Mouse (Mus musculus): Measurements from ENCODE around the gene Btbd7.

The Btbd7 gene

DNA sequence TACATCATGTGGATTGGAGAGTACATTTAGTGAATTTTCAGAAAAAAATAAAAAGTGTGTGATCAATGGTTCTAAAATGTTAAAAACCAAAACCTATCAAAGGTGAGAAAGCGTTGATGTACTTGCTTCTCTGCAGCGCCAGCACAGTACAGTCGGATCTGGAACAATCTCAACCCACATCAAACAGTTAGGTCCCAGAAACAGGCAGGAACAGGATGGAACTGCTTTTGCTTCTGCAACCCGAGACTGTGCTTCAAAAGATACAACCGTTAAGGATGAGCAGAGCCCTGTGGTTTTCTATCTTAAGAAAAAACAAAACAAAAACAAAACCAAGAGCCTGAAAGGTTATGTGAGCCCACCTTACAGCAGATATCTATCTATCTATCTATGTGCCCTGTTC is 95.4 kb downstream of the Btbd7 start:
- no peak for DNase-seq (ENCODE audit: low read depth, low spot score)

DNA sequence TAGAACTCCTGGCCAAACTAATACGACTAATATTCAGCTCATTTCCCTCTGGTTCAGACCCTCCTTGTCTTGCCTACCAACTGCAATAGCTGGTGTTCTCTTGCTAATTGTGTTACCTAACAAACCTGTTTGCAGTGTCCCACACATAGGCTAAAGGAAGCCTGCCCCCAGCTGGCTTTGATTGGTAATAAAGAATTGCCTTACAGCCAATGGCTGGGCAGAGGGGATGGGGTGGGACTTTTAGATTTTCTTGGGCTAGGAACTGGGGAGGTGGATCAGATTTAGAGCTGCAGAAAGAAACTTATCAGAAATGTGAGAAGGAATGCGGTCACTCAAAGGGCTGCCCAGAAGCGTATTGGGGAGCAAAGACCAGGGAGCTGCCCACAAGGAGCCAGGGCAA is 98.8 kb downstream of the Btbd7 start:
- no peak for DNase-seq (ENCODE audit: low read depth, low spot score)

DNA sequence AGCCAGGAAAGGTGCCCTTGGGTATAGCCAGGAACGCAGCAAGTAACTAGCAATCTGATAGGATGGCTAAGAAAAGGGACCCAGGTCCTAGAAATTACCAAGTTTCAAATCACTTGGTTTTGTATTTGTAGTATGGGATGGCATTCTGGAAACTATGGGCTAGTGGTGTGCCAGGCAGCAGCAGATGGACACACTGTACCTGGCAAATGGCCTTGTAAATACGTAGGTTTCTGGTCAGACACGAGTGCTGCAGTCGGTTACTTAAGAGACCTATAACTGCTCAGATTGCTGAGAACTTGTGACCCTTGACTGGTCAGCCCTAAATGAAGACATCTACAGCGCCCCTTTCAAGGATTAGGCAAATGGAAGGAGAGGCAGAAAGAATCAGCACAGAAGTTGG is 100.1 kb downstream of the Btbd7 start:
- no peak for DNase-seq (ENCODE audit: low read depth, low spot score)

GRCm38 (mm10) chr12:102776035-102776434 is 102.2 kb downstream of the Btbd7 start:
- no peak for DNase-seq (ENCODE audit: low read depth, low spot score)

- no peak for DNase-seq (ENCODE audit: low read depth, low spot score)
Observed at GRCm38 (mm10) chr12:102772676-102773075, 105.6 kb downstream of the Btbd7 start.

GRCm38 (mm10) chr12:102771601-102772000 is 106.7 kb downstream of the Btbd7 start:
- DNase-seq (ENCODE audit: low read depth, low spot score) = no peak

- no peak for DNase-seq (ENCODE audit: low read depth, low spot score)
Observed at GRCm38 (mm10) chr12:102769000-102769399, 109.3 kb downstream of the Btbd7 start.

GRCm38 (mm10) chr12:102763696-102764095 is 114.6 kb downstream of the Btbd7 start:
- no peak for DNase-seq (ENCODE audit: low read depth, low spot score)

DNA sequence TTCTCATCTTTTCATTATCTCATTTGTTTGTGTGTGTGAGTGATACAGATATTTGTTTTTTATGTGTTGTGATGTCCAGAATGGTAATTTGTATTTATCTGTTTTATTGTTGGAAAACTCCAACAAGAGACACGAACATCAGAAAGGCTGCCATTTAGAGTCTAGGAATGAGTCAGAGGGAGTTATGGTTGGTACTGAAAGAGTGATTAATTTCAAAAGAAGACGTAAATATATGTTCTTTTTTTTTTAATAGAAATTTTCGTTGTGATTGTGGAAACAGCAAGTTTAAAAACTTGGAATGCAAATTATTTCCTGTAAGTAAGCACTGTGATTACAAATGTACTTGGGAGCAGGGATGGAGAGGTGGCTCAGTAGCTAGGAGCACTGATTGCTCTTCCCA is 116.6 kb downstream of the Btbd7 start:
- no peak for DNase-seq (ENCODE audit: low read depth, low spot score)

DNA sequence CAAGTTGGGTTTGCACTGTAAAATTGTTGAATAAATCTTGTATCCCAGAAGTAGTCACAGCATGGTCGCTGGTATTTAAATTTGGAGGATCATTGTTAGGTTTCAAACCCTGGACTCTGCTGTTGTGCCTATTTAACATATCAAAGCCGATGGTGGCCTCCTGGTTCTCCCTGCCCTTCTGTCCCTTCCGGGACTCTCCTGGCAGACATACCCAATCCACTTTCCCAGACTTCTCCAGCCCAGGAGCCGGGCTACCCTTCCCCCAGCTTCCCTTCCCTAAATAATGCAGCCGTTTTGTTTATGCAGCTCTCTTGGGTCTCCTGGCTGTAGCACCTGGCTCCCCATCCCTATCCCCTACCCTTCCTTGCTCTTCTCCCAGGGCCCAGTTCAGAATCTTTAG is 119.3 kb downstream of the Btbd7 start:
- DNase-seq (ENCODE audit: low read depth, low spot score) = no peak

- DNase-seq (ENCODE audit: low read depth, low spot score) = no peak
Observed at GRCm38 (mm10) chr12:102758403-102758756, 119.9 kb downstream of the Btbd7 start, which contains the start of gene Gm20604. Gene Gm20604 (minus strand): TSS chr12:102758672.

DNA sequence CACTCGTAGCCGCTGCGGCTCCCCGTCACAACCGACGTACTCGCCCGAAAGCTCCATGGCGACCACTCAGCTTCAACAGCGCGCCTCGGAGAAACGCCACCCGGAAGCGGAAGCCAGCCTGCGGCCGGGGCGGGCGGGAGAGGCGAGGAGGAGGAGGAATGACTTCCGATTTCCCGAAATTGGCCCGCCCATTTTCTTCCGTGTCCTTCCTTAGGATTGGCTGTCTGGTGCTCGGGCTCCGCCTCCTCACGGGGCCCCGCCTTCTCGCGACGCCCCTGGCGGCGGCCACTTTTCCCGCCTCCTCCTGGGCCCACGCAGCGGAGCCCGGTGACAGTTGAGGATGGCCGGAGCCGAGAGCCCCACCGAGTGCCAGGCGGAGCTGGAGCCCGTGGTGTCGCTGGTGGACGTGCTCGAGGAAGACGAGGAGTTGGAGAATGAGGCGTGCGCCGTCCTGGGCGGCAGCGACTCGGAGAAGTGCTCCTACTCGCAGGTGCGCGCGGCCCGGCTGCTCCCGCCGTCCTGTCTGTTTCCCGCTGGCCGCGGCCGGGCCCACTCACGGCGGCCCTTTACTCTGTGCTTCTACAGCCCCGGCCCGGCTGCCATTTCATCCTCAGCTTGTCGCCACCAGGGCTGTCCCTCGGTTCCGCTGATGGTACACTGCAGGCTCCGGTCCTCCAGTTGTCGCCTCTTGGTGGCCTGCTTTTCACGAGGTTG is 120.4 kb downstream of the Btbd7 start, which contains the start of the genes Gm28051, Gon7 and Ubr7:
Gene Gm28051, minus strand, starts transcription at position 77 of the 714 bp plus-strand sequence.
Gene Gon7, minus strand, starts transcription at position 115 of the 714 bp plus-strand sequence.
Gene Ubr7, plus strand, starts transcription at position 279 of the 714 bp plus-strand sequence.
- peak; percentile 94 for DNase-seq (ENCODE audit: low read depth, low spot score)

GRCm38 (mm10) chr12:102757055-102757688 is 121.1 kb downstream of the Btbd7 start:
- DNase-seq (ENCODE audit: low read depth, low spot score) = no peak

- no peak for DNase-seq (ENCODE audit: low read depth, low spot score)
Observed at GRCm38 (mm10) chr12:102756304-102756703, 122.0 kb downstream of the Btbd7 start.

DNA sequence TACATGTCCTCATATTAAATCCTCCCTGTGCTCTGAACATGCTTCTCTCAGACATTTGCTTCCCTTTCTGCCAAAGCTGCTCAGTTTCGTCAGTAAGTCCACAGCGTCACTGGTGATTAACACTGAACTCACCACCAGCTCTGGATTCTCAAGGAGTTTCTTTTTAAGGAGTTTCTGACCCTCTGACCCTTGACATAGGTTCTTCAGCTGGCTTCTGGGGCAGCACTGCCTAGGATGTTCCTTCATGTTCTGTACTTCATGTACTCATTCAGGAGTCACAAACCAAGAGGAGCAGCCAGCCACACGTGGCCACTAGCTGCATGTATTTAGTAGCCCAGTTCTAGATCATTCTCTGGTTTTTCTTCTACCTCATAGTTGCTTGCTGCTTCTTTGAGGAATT is 130.0 kb downstream of the Btbd7 start:
- no peak for DNase-seq (ENCODE audit: low read depth, low spot score)

DNA sequence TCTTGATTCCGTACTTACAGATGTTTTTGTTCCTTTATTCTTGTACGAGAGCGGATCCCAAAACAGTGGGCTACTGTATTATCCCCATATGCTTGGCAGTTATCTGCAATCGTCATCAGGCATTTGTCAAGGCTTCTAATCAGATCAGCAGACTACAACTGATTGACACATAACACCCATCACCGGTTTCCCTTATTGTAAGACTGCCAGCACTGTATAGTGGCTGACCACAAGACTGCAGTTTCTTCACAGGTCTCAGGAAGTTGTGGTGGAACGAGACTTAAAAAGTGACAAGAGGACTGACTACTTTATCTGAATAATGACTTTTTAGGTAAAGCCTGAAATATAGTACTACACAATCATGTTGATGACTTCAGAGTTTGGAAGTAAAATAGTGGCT is 133.4 kb downstream of the Btbd7 start:
- no peak for DNase-seq (ENCODE audit: low read depth, low spot score)

GRCm38 (mm10) chr12:102743589-102744574 is 134.4 kb downstream of the Btbd7 start, which contains the start of the genes Moap1 and Tmem251:
Gene Moap1 (minus strand): TSS chr12:102743661.
Gene Tmem251 (plus strand): TSS chr12:102743762.
- DNase-seq (ENCODE audit: low read depth, low spot score) = peak; percentile 66

DNA sequence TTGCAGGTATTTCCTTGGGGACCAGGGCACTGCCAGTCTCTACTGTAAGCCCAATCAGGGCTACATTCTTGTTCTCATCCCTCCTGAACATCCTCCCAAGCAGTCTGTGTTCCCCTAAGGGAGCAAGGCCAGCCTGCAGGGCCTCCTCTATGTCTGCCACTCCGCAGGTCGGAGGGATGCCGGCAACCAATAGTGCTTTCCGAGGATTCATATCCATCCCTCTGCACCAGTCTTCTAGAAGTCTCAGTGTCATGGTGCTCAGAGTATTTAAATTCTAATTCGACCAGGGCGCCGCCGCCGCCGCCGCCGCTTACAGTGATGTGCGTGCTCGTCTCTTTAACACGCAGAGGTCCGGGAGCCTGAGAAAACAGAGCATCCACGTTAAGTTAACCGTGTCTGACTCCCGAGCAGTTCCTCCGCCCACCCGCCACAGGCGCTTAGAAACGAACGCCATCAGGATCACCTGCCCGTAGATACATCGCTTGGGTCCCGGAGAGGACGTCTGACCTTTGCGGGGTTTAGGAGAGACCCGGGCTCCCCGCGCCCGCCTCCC is 135.2 kb downstream of the Btbd7 start:
- no peak for DNase-seq (ENCODE audit: low read depth, low spot score)

GRCm38 (mm10) chr12:102742056-102742455 is 136.2 kb downstream of the Btbd7 start:
- no peak for DNase-seq (ENCODE audit: low read depth, low spot score)

DNA sequence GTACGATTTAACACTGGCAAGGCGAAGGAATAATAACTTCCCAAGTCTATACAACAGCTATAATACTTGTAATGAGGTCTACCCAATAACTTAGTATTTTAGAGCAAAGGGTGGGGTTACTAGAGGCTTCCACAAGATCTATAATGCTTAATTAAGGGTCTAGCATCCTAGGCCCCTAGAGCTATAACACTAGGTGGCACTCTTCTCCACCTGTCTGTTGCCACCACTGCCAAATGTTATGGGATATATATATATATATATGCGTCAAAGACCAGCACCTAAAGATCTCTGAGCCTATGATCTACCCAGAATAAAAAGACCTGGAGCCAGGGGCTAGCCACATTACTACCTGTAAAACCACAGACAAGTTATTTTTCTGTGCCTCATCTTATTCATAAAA is 138.0 kb downstream of the Btbd7 start:
- DNase-seq (ENCODE audit: low read depth, low spot score) = no peak

DNA sequence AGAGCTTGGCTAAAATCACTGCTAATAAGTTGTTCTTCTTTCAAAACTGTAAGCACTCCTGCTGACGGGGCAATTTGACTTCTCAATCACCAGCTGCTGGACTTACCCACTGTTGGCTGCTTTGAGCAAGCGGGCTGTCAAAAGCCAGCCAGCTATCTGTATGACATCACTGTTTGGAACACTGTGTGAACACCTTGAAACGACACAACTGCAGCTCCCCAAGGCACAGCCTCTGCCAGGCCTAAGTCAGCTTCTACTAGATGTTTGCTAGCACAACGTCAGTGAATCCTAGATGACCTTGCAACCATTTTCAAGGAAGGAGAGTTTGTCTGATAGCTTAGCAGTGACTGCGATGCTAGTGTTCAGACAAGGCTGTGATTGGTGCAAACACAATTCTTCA is 139.2 kb downstream of the Btbd7 start:
- no peak for DNase-seq (ENCODE audit: low read depth, low spot score)
